Mouse (Mus musculus) embryonic facial prominence, embryonic 11.5 days (tissue): ENCODE measurements around the gene Tjp3. TPM values are rescaled to one million over a fixed set of nuclear protein-coding genes. Genes with fewer than 3 reads are reported as not detected.

Experiments
- ATAC-seq: fragments of 200-750 bp; cut with Nextera tagmentation; replicated peaks from 2 replicates; pipeline ENCODE4 v1.8.0; 2017; ENCODE audit warnings: low read depth; ENCODE audit not compliant: insufficient number of reproducible peaks, low FRiP score, low TSS enrichment
- DNase-seq: peaks from one replicate; pipeline ENCODE4 v3.0.0-alpha.2; 2015; ENCODE audit warnings: low spot score
- H3K27ac ChIP-seq: fragments of 300-500 bp; sonication (generic); replicated peaks from 2 replicates; pipeline ENCODE4 v1.5.1; 2014; ENCODE audit warnings: mild to moderate bottlenecking, low read depth, low read length, control low read depth
- H3K27me3 ChIP-seq: fragments of 300-500 bp; sonication (generic); 2 replicates; pipeline ENCODE4 v1.6.1; 2014; ENCODE audit warnings: mild to moderate bottlenecking, low read length, moderate library complexity, mixed read lengths; ENCODE audit not compliant: control insufficient read depth, insufficient read depth
- H3K36me3 ChIP-seq: fragments of 300-500 bp; sonication (generic); replicated peaks from 2 replicates; pipeline ENCODE4 v1.6.1; 2014; ENCODE audit warnings: low read depth, mild to moderate bottlenecking, low read length, moderate library complexity, mixed read lengths; ENCODE audit not compliant: control insufficient read depth, insufficient read depth
- H3K4me1 ChIP-seq: fragments of 300-500 bp; sonication (generic); 2 replicates; pipeline ENCODE4 v1.6.1; 2014; ENCODE audit warnings: low read length, mixed read lengths; ENCODE audit not compliant: control insufficient read depth, insufficient read depth
- H3K4me2 ChIP-seq: fragments of 300-500 bp; sonication (generic); 2 replicates; pipeline ENCODE4 v1.6.1; 2014; ENCODE audit warnings: low read depth, mild to moderate bottlenecking, control low read depth, low read length, moderate library complexity
- H3K4me3 ChIP-seq: fragments of 300-500 bp; sonication (generic); 2 replicates; pipeline ENCODE4 v1.5.1; 2014; ENCODE audit warnings: low read depth, low read length, control low read depth
- H3K9ac ChIP-seq: fragments of 300-500 bp; sonication (generic); replicated peaks from 2 replicates; pipeline ENCODE4 v1.6.1; 2014; ENCODE audit warnings: mild to moderate bottlenecking, control low read depth, low read length
- H3K9me3 ChIP-seq: fragments of 300-500 bp; sonication (generic); replicated peaks from 2 replicates; pipeline ENCODE4 v1.6.1; 2016; ENCODE audit warnings: mild to moderate bottlenecking, low read length, inconsistent platforms, mixed read lengths; ENCODE audit not compliant: control insufficient read depth
- WGBS: fragments of 180-500 bp; shearing (Covaris S2); extraction: QIAGEN DNeasy Blood & Tissue Kit; methylation state at CpG from one replicate; pipeline ENCODE4 v1.1.7; 2014; 5-methylcytosine and 5-hydroxymethylcytosine counted together
- polyA plus RNA-seq: library from polyadenylated mRNA; unstranded; fragments of >200 nt; fragmentation: Nextera tagmentation; extraction: Ambion mirVana; gene quantifications from 2 replicates; pipeline ENCODE4 v1.2.1, GENCODE M21; 2014

Gene Tjp3
- polyA plus RNA-seq, 1 experiment from 2014 or later: 2.5 TPM

- DNase-seq (no peak), ATAC-seq (no peak)
- no peaks in the 10 kb centered on the region for H3K9me3 ChIP-seq
- no peak overlapping the region for H3K27ac ChIP-seq
- no peaks in the 10 kb centered on the region for H3K36me3 ChIP-seq
- no peak overlapping the region for H3K4me2 ChIP-seq
- peaks cover 7% of the 10 kb centered on the region for H3K4me1 ChIP-seq
- no peak overlapping the region for H3K9ac ChIP-seq
- H3K4me3 ChIP-seq: no peak overlapping the region
- WGBS: 67% methylated on average over 2 of the region's 2 CpGs
- peaks cover 13% of the 10 kb centered on the region for H3K27me3 ChIP-seq
These were observed 52.8 kb downstream of the Tjp3 start for GRCm38 (mm10) chr10:81238618-81239017.

DNA sequence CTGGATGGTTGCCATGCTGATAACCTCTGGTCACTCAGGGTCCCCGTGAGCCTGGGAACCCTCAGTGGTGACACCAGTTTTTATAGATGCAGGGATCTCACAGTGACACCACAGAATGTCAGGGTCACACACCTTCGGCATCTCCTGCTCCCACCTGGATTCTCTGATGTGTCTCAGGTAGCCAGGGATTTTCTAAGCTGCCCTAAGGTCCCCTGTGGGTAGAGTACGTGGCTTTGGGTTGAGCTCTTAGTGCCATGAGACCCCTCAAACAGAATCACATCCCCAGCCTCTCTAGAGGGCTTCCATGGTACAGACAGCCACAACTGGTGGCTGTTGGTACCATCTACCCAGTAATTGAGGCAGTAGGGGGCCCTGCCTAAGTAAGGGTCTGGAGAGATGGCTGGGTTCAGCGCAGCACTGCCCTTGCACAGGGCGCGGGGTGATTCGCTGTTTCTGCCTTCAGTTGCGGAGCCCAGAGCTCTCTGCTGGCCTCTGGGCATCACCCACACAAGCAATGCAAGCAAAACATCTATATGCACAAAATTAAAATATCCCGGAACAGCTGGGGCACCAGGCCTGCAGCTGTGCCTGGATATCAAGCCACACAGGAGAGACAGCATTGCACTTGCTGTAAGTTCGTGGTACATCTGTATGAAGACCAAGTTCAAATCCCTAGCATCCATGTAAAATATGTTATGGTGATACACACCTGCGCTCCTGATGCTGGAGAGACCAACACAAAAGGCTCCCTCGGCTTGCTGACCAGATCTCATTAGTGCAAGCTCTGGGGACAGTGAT lies 54.7 kb downstream of the Tjp3 start:
- ATAC-seq: no peak
- H3K4me1 ChIP-seq: peaks cover 8% of the 10 kb centered on the region
- no peak overlapping the region for H3K4me2 ChIP-seq
- no peak for DNase-seq
- no peak overlapping the region for H3K27ac ChIP-seq
- peaks cover 15% of the 10 kb centered on the region for H3K27me3 ChIP-seq
- no peaks in the 10 kb centered on the region for H3K36me3 ChIP-seq
- H3K9ac ChIP-seq: no peak overlapping the region
- WGBS: 83% methylated on average over 12 of the region's 12 CpGs
- H3K4me3 ChIP-seq: no peak overlapping the region
- H3K9me3 ChIP-seq: no peaks in the 10 kb centered on the region

- DNase-seq (no peak), ATAC-seq (no peak)
- no peak overlapping the region for H3K9ac ChIP-seq
- H3K4me1 ChIP-seq: peaks cover 3% of the 10 kb centered on the region
- H3K27me3 ChIP-seq: peaks cover 19% of the 10 kb centered on the region
- 81% methylated on average over 6 of the region's 6 CpGs for WGBS
- no peaks in the 10 kb centered on the region for H3K36me3 ChIP-seq
- no peak overlapping the region for H3K4me2 ChIP-seq
- no peaks in the 10 kb centered on the region for H3K9me3 ChIP-seq
- no peak overlapping the region for H3K27ac ChIP-seq
- no peak overlapping the region for H3K4me3 ChIP-seq
These were observed 57.2 kb downstream of the Tjp3 start for GRCm38 (mm10) chr10:81234206-81234605.

GRCm38 (mm10) chr10:81233226-81233585 lies 58.2 kb downstream of the Tjp3 start:
- Histone ChIP-seq H3K4me3 (peak overlapping the region; percentile 70), H3K27ac (no peak overlapping the region; the same call in 1 of the 2 replicates), H3K4me2 (peak overlapping the region; percentile 79), H3K4me1 (peaks cover 3% of the 10 kb centered on the region), H3K9me3 (no peaks in the 10 kb centered on the region), H3K9ac (peak overlapping the region; percentile 65), H3K36me3 (no peaks in the 10 kb centered on the region), H3K27me3 (peaks cover 21% of the 10 kb centered on the region)
- 2% methylated on average over 26 of the region's 28 CpGs for WGBS
- ATAC-seq: peak; percentile 47
- DNase-seq: no peak

- Histone ChIP-seq H3K27ac (no peak within 1 kb of the TSS; the same call in 1 of the 2 replicates), H3K27me3 (peaks cover 21% of the 10 kb centered on the region)
- 8% methylated on average over 27 of the region's 29 CpGs for WGBS
These were observed 58.7 kb downstream of the Tjp3 start, which contains the start of gene Zfr2 for GRCm38 (mm10) chr10:81232580-81233225. Gene Zfr2 (plus strand): TSS chr10:81233155.

GRCm38 (mm10) chr10:81231436-81231835 lies 59.9 kb downstream of the Tjp3 start:
- H3K27me3 ChIP-seq: peaks cover 21% of the 10 kb centered on the region
- no peak for ATAC-seq
- no peak for DNase-seq
- H3K27ac ChIP-seq: no peak overlapping the region
- no peak overlapping the region for H3K4me3 ChIP-seq
- H3K36me3 ChIP-seq: no peaks in the 10 kb centered on the region
- peaks cover 3% of the 10 kb centered on the region for H3K4me1 ChIP-seq
- no peaks in the 10 kb centered on the region for H3K9me3 ChIP-seq
- WGBS: 37% methylated on average over 7 of the region's 7 CpGs
- no peak overlapping the region for H3K4me2 ChIP-seq
- no peak overlapping the region for H3K9ac ChIP-seq

More at GRCm38 (mm10) chr10:81232580-81233225, 58.7 kb downstream of the Tjp3 start, which contains the start of gene Zfr2:
- Histone ChIP-seq H3K36me3 (no peaks in the 10 kb centered on the region), H3K4me2 (peak within 1 kb of the TSS; percentile 79), H3K4me3 (peak within 1 kb of the TSS; percentile 70), H3K9me3 (no peaks in the 10 kb centered on the region), H3K4me1 (peaks cover 3% of the 10 kb centered on the region), H3K9ac (peak within 1 kb of the TSS; percentile 65)
- peak; percentile 90 for DNase-seq
- ATAC-seq: peak; percentile 64

- Histone ChIP-seq H3K4me2 (peak within 1 kb of the TSS; percentile 40), H3K9ac (peak within 1 kb of the TSS; percentile 41), H3K4me1 (peaks cover 3% of the 10 kb centered on the region), H3K27ac (no peak within 1 kb of the TSS), H3K36me3 (no peaks in the 10 kb centered on the region), H3K9me3 (no peaks in the 10 kb centered on the region), H3K27me3 (peaks cover 21% of the 10 kb centered on the region), H3K4me3 (peak within 1 kb of the TSS; percentile 25)
- peak; percentile 61 for DNase-seq
- no peak; the same call in 1 of the 2 replicates for ATAC-seq
- WGBS: 8% methylated on average over 27 of the region's 27 CpGs
These were observed 60.7 kb downstream of the Tjp3 start, which contains the start of gene Atcay for GRCm38 (mm10) chr10:81230438-81231332. Gene Atcay (minus strand): TSS chr10:81230833.
